Mouse (Mus musculus) E14TG2a.4 (cell line): Measurements from ENCODE around the gene Gm28035.

ENCODE experiments used
- CTCF ChIP-seq: conservative IDR thresholded peaks from 2 replicates; pipeline ENCODE4 v1.5.1; 2014; ENCODE audit warnings: low read length
- NANOG ChIP-seq: IDR thresholded peaks from 2 replicates; pipeline ENCODE4 v1.6.1; 2014; ENCODE audit warnings: borderline replicate concordance, low read length, mixed read lengths

DNA sequence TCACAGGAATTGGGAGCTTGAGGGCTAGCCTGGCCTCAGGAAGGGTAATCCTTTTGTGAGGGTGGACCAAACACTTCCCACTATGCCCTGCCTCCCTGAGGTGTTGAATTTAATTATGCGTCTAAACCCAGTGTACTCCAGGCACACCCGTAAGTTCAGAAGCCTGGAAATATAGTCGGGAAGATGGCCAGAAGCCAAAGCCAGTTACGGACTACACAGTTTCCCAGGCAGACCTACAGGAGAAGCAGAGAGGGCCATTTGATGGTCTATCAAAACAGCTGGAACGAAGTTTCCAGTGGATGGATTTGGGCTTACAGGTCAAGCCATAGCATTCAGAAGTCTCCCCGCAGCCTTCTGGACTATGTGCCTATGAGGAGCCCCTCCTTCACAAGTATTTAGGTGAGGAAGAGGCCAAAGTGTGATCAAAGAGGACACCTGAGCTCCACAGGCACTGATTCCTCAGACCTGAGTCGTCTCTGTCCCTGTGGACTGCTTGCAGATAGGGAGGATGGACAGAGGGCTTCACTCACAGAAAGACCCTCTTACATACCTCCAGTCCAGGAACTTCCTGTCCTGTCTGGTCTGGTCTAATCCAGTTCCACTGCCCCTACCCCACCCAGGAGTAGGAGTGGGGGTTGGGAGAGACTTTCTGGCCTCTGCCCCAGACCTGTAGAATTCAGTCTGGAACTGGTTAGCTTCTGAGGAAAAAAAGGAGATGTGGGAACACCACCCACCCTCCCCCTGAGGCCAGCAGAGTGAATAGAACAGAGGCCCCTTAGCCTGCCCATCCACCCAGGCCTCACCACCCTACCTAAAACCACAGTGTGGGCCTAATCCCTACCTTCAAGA is 24.5 kb downstream of the Gm28035 start:
- TF ChIP-seq CTCF (no peak), NANOG (no peak)
